Mouse (Mus musculus): ENCODE results near the gene Itpkb.

DNA sequence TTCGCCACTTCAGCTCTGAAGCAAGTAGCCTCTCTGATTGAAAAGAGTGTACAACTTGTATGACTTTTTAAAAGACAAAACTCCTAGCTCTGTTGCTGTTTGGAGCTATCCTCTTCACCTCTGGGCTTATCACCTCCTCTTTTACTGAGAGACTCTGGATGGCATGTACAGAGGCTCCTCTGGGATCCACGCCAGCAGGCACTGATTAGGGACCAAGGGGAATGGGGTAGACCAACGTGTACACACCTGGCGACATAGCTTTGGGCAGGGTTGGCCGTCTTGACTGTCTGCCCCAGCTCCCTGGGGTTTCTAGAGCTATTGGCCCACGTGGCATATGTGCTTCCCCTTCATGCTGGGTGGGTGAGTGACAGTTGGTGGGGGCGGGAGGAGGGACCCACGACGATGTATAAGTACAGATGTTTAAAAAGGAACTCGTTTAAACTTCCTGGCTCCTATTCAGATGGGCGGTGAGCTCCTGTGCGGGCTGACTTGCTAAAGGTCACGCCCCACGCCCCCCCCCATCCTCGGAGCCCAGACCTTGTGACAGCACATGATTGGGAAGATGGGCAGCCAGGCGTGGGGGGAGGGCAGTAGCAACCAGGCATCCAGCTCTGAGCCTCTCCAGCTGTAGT, 92.8 kb downstream of the Itpkb start:
- TF ChIP-seq CTCF (IDR thresholded peaks at IDR 0.05; ENCODE audit: low read depth) (no peak), EP300 (optimal IDR thresholded peaks at IDR 0.05) (no peak)
